Mouse (Mus musculus): ENCODE measurements around the gene Arl1.

GRCm38 (mm10) chr10:88765431-88766142, 34.9 kb downstream of the Arl1 start:
- TF ChIP-seq CHD2 (IDR thresholded peaks at IDR 0.05; ENCODE audit: low read depth, low read length) (no peak), MAFK (IDR thresholded peaks at IDR 0.05; ENCODE audit: insufficient read depth, low read depth, low read length) (no peak)
